Mouse (Mus musculus) limb, embryonic 14.5 days (tissue): ENCODE results near the gene Spats1. TPM values are rescaled to one million over a fixed set of nuclear protein-coding genes. Genes with fewer than 3 reads are reported as not detected.

ENCODE experiments used
- ATAC-seq: fragments of 200-750 bp; cut with Nextera tagmentation; 2 replicates; pipeline ENCODE4 v1.8.0; 2017; ENCODE audit warnings: low read depth, moderate number of reproducible peaks, moderate TSS enrichment; ENCODE audit not compliant: low FRiP score
- DNase-seq: peaks from one replicate; pipeline ENCODE4 v3.0.0-alpha.2; 2015; ENCODE audit warnings: low spot score
- H3K27ac ChIP-seq: fragments of 300-500 bp; sonication (generic); replicated peaks from 2 replicates; pipeline ENCODE4 v1.5.1; 2014; ENCODE audit warnings: low read depth, mild to moderate bottlenecking, low read length, moderate library complexity, mixed read lengths
- H3K27me3 ChIP-seq: fragments of 300-500 bp; sonication (generic); 2 replicates; pipeline ENCODE4 v1.6.1; 2014; ENCODE audit warnings: low read length, mixed read lengths; ENCODE audit not compliant: control insufficient read depth, insufficient read depth
- H3K36me3 ChIP-seq: fragments of 300-500 bp; sonication (generic); 2 replicates; pipeline ENCODE4 v1.6.1; 2014; ENCODE audit warnings: mild to moderate bottlenecking, low read length, moderate library complexity, mixed read lengths; ENCODE audit not compliant: control insufficient read depth, insufficient read depth
- H3K4me1 ChIP-seq: fragments of 300-500 bp; sonication (generic); 2 replicates; pipeline ENCODE4 v1.6.1; 2014; ENCODE audit warnings: antibody characterized with exemption, low read length, mixed read lengths; ENCODE audit not compliant: control insufficient read depth, insufficient read depth
- H3K4me2 ChIP-seq: fragments of 300-500 bp; sonication (generic); replicated peaks from 2 replicates; pipeline ENCODE4 v1.6.1; 2014; ENCODE audit warnings: low read depth, mild to moderate bottlenecking, low read length, moderate library complexity; ENCODE audit not compliant: severe bottlenecking
- H3K4me3 ChIP-seq: fragments of 300-500 bp; sonication (generic); replicated peaks from 2 replicates; pipeline ENCODE4 v1.5.1; 2014; ENCODE audit warnings: low read length
- H3K9ac ChIP-seq: fragments of 300-500 bp; sonication (generic); 2 replicates; pipeline ENCODE4 v1.6.1; 2014; ENCODE audit warnings: mild to moderate bottlenecking, low read depth, low read length, moderate library complexity; ENCODE audit not compliant: severe bottlenecking
- H3K9me3 ChIP-seq: fragments of 300-500 bp; sonication (generic); 2 replicates; pipeline ENCODE4 v1.6.1; 2016; ENCODE audit warnings: low read length; ENCODE audit not compliant: control insufficient read depth
- POLR2A ChIP-seq: fragments of 200-500 bp; IDR thresholded peaks from 2 replicates; pipeline ENCODE4 v1.8.0; 2012; ENCODE audit warnings: inconsistent platforms, mild to moderate bottlenecking, moderate library complexity, borderline replicate concordance; ENCODE audit not compliant: insufficient read depth, insufficient read length; ENCODE audit errors: extremely low read depth
- WGBS: fragments of 180-500 bp; shearing (Covaris S2); extraction: QIAGEN DNeasy Blood & Tissue Kit; methylation state at CpG from one replicate; pipeline ENCODE4 v1.1.7; 2014; 5-methylcytosine and 5-hydroxymethylcytosine counted together
- polyA plus RNA-seq, 2 experiments: library from polyadenylated mRNA; depleted of rRNA in 1 of 2; stranded (reverse) in 1 of 2; unstranded in 1 of 2; fragments of >200 nt; fragmentation: Nextera tagmentation in 1 of 2; extraction: Ambion mirVana in 1 of 2; gene quantifications; 2 replicates each; pipeline versions ENCODE4 v1.2.1 to v1.2.3; 2012 to 2014

Spats1 gene
- polyA plus RNA-seq, 2 experiments: 0.44 to 0.62 TPM

GRCm38 (mm10) chr17:45468302-45468701 is 6.9 kb downstream of the Spats1 start:
- ATAC-seq (no peak), DNase-seq (no peak)
- H3K4me3 ChIP-seq: no peak overlapping the region

GRCm38 (mm10) chr17:45466701-45467100 is 8.5 kb downstream of the Spats1 start:
- TF ChIP-seq POLR2A: no peak
- Histone ChIP-seq H3K36me3 (no peaks in the 10 kb centered on the region), H3K9ac (no peak overlapping the region), H3K4me1 (no peaks in the 10 kb centered on the region), H3K27me3 (no peaks in the 10 kb centered on the region), H3K4me3 (no peak overlapping the region), H3K9me3 (no peaks in the 10 kb centered on the region), H3K27ac (no peak overlapping the region), H3K4me2 (no peak overlapping the region)
- ATAC-seq (no peak), DNase-seq (no peak)
- WGBS: 70% methylated on average over 2 of the region's 2 CpGs

More at GRCm38 (mm10) chr17:45468302-45468701, 6.9 kb downstream of the Spats1 start:
- no peaks in the 10 kb centered on the region for H3K36me3 ChIP-seq
- no peaks in the 10 kb centered on the region for H3K9me3 ChIP-seq
- no peak for TF ChIP-seq POLR2A
- H3K27ac ChIP-seq: no peak overlapping the region
- H3K27me3 ChIP-seq: no peaks in the 10 kb centered on the region
- WGBS: 81% methylated on average over 5 of the region's 5 CpGs
- H3K4me1 ChIP-seq: no peaks in the 10 kb centered on the region
- no peak overlapping the region for H3K4me2 ChIP-seq
- no peak overlapping the region for H3K9ac ChIP-seq

GRCm38 (mm10) chr17:45464255-45464654 is 11.0 kb downstream of the Spats1 start:
- Histone ChIP-seq H3K9ac (no peak overlapping the region), H3K27ac (no peak overlapping the region), H3K36me3 (no peaks in the 10 kb centered on the region), H3K4me3 (no peak overlapping the region), H3K4me2 (no peak overlapping the region), H3K27me3 (no peaks in the 10 kb centered on the region), H3K4me1 (no peaks in the 10 kb centered on the region), H3K9me3 (no peaks in the 10 kb centered on the region)
- DNase-seq: no peak
- 87% methylated on average over 9 of the region's 9 CpGs for WGBS
- no peak for TF ChIP-seq POLR2A
- no peak for ATAC-seq

GRCm38 (mm10) chr17:45462506-45462905 is 12.7 kb downstream of the Spats1 start:
- Histone ChIP-seq H3K4me3 (no peak overlapping the region), H3K9ac (no peak overlapping the region), H3K27ac (no peak overlapping the region), H3K4me2 (no peak overlapping the region), H3K9me3 (no peaks in the 10 kb centered on the region), H3K36me3 (no peaks in the 10 kb centered on the region), H3K27me3 (no peaks in the 10 kb centered on the region), H3K4me1 (no peaks in the 10 kb centered on the region)
- no peak for TF ChIP-seq POLR2A
- 93% methylated on average over 4 of the region's 4 CpGs for WGBS
- DNase-seq (no peak), ATAC-seq (no peak)

GRCm38 (mm10) chr17:45459062-45459461 is 16.2 kb downstream of the Spats1 start:
- H3K4me1 ChIP-seq: no peaks in the 10 kb centered on the region
- H3K9ac ChIP-seq: no peak overlapping the region
- H3K4me2 ChIP-seq: no peak overlapping the region
- no peak overlapping the region for H3K4me3 ChIP-seq
- H3K36me3 ChIP-seq: no peaks in the 10 kb centered on the region
- H3K9me3 ChIP-seq: no peaks in the 10 kb centered on the region
- no peaks in the 10 kb centered on the region for H3K27me3 ChIP-seq
- WGBS: 90% methylated on average over 7 of the region's 8 CpGs
- no peak for TF ChIP-seq POLR2A
- DNase-seq: no peak
- no peak for ATAC-seq
- H3K27ac ChIP-seq: no peak overlapping the region

GRCm38 (mm10) chr17:45458516-45458915 is 16.7 kb downstream of the Spats1 start:
- DNase-seq: no peak
- Histone ChIP-seq H3K9me3 (no peaks in the 10 kb centered on the region), H3K4me2 (no peak overlapping the region), H3K4me1 (no peaks in the 10 kb centered on the region), H3K27ac (no peak overlapping the region), H3K4me3 (no peak overlapping the region), H3K36me3 (no peaks in the 10 kb centered on the region), H3K9ac (no peak overlapping the region), H3K27me3 (no peaks in the 10 kb centered on the region)
- no peak for TF ChIP-seq POLR2A
- 82% methylated on average over 4 of the region's 4 CpGs for WGBS
- ATAC-seq: no peak
